Mouse (Mus musculus) testis, adult 2 months (tissue): ENCODE measurements around the gene Cib1. TPM values are rescaled to one million over a fixed set of nuclear protein-coding genes. Genes with fewer than 3 reads are reported as not detected.

Experiments used
- H3K27ac ChIP-seq: fragments of 200-500 bp; 2 replicates; pipeline ENCODE4 v1.5.1; 2012; ENCODE audit warnings: low read depth, low read length; ENCODE audit not compliant: control insufficient read depth, insufficient read depth
- H3K27me3 ChIP-seq: fragments of 200-500 bp; 2 replicates; pipeline ENCODE4 v1.6.1; 2012; ENCODE audit warnings: mild to moderate bottlenecking, low read length, moderate library complexity; ENCODE audit not compliant: control insufficient read depth, insufficient read depth
- H3K36me3 ChIP-seq: fragments of 200-500 bp; 2 replicates; pipeline ENCODE4 v1.6.1; 2012; ENCODE audit warnings: mild to moderate bottlenecking, low read length; ENCODE audit not compliant: control insufficient read depth, insufficient read depth
- H3K4me1 ChIP-seq: fragments of 200-500 bp; 2 replicates; pipeline ENCODE4 v1.6.1; 2012; ENCODE audit warnings: low read length; ENCODE audit not compliant: control insufficient read depth, insufficient read depth
- H3K4me3 ChIP-seq: fragments of 200-500 bp; 2 replicates; pipeline ENCODE4 v1.5.1; 2012; ENCODE audit warnings: low read depth, mild to moderate bottlenecking, low read length, moderate library complexity, mixed read lengths; ENCODE audit not compliant: control insufficient read depth
- CTCF ChIP-seq: fragments of 200-500 bp; IDR thresholded peaks from 2 replicates; pipeline ENCODE4 v1.5.1; 2012; ENCODE audit warnings: low read depth, mild to moderate bottlenecking, inconsistent platforms, low read length, moderate library complexity; ENCODE audit not compliant: control insufficient read depth, insufficient read depth, insufficient replicate concordance
- POLR2A ChIP-seq: fragments of 200-500 bp; IDR thresholded peaks from 2 replicates; pipeline ENCODE4 v1.6.1; 2012; ENCODE audit warnings: low read depth, mild to moderate bottlenecking, inconsistent platforms, low read length, moderate library complexity; ENCODE audit not compliant: control insufficient read depth
- polyA plus RNA-seq: library from polyadenylated mRNA; depleted of rRNA; stranded (reverse); fragments of >200 nt; gene quantifications from 2 replicates; pipeline ENCODE4 v1.2.3, GENCODE M21; 2012

Cib1 gene
- polyA plus RNA-seq, 1 experiment, result 411 TPM

DNA sequence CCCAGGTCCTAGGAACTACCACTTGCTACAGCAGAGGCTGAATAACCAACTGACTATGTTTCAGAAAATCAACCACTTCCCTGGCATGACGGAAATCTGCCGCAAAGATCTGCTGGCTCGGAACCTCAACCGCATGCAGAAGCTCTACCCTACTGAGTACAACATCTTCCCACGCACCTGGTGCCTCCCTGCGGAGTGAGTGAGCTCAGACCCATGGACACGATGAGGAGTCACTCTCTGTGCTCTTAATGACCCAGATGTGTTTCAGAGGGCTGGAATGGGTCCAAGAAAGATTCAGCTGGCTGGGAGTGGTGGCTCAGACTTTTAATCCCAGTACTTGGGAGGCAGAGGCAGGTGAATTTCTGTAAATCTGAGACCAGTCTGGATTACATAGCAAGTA lies 19.8 kb upstream of the Cib1 start:
- H3K27me3 ChIP-seq, result no peaks in the 10 kb centered on the region
- no peak overlapping the region for H3K27ac ChIP-seq
- H3K4me1 ChIP-seq, result no peaks in the 10 kb centered on the region
- H3K4me3 ChIP-seq, result no peak overlapping the region
- H3K36me3 ChIP-seq, result no peaks in the 10 kb centered on the region; the same call in 1 of the 2 replicates
- TF ChIP-seq POLR2A (no peak), CTCF (no peak)

DNA sequence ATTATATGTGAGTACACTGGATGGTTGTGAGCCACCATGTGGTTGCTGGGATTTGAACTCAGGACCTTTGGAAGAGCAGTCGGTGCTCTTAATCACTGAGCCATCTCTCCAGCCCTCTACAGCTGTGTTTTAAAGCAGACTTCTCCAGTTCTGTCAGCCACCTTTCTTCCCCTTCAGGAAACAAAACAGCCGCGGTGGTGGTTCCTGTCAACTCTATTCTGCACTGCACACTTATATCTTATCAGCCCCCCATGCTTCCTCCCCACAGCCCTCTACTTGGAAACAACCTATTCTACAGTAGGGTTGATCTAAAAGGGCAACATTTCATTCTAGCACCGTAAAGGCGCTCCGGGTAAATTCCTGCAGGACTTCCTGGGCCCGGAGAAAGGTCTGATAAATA lies 14.2 kb upstream of the Cib1 start:
- Histone ChIP-seq H3K27me3 (no peaks in the 10 kb centered on the region), H3K4me3 (peak overlapping the region; percentile 93), H3K36me3 (no peaks in the 10 kb centered on the region; the same call in 1 of the 2 replicates), H3K27ac (no peak overlapping the region), H3K4me1 (no peaks in the 10 kb centered on the region; the same call in 1 of the 2 replicates)
- TF ChIP-seq POLR2A (no peak), CTCF (no peak)

DNA sequence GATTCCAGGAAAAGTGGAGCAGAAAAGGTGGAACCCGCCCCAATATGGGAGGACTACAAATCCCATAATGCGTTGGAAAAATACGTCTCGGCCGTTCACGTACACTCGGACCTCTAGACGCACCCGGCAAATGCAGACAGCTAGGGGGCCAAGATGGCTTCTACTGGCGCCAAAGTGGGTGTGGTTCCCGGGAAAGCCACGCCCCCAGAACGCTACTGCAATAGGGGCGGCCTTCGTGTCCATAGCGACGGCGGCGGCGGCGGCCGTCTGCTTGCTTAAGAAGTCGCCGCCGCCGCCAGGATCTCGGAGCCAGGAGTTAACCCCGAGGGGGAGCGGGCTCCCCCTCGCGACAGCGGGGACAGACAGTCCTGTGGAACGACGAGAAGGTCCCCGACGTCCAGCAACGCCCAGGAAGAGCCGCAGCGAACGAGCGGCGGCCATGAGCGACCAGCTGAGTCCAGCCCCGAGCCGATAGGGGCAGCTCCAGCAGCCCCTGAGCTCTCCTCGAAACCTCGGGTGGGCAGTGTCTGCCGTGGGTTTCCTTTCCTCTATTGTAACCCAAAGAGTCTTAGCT lies 13.6 kb upstream of the Cib1 start, which contains the start of gene Ttll13:
Ttll13 (plus strand) TSS at position 229 of the 574 bp plus-strand sequence.
- Histone ChIP-seq H3K27me3 (no peaks in the 10 kb centered on the region), H3K36me3 (no peaks in the 10 kb centered on the region; the same call in 1 of the 2 replicates), H3K4me3 (peak within 1 kb of the TSS; percentile 93), H3K27ac (peak within 1 kb of the TSS; percentile 91), H3K4me1 (no peaks in the 10 kb centered on the region; the same call in 1 of the 2 replicates)
- TF ChIP-seq POLR2A (peak; percentile 64), CTCF (peak; percentile 14; the same call in 1 of the 2 replicates)

DNA sequence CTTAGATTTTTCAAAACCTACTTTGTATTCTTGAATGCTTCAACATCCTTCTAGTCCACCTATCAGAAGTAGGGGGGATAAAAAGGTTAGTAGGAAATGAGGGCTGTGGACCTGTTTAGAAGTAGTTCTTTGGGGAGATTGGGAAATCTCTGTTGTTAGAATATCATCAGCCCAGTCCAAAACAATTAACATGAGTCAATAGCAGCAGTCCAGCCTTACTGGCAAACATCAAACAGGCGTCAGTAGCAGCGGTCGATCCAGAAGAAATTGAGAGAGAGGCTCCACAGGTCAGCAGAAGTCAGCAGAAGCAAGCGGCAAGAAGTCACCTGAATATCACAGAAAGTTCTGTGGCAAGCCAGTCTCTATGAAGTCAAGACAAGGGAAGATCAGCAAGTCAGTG lies 12.2 kb upstream of the Cib1 start:
- peak overlapping the region; percentile 23; the same call in 1 of the 2 replicates for H3K4me3 ChIP-seq
- no peak overlapping the region for H3K27ac ChIP-seq
- no peaks in the 10 kb centered on the region; the same call in 1 of the 2 replicates for H3K36me3 ChIP-seq
- no peak for TF ChIP-seq POLR2A
- TF ChIP-seq CTCF, result no peak
- no peaks in the 10 kb centered on the region; the same call in 1 of the 2 replicates for H3K4me1 ChIP-seq
- H3K27me3 ChIP-seq, result no peaks in the 10 kb centered on the region

DNA sequence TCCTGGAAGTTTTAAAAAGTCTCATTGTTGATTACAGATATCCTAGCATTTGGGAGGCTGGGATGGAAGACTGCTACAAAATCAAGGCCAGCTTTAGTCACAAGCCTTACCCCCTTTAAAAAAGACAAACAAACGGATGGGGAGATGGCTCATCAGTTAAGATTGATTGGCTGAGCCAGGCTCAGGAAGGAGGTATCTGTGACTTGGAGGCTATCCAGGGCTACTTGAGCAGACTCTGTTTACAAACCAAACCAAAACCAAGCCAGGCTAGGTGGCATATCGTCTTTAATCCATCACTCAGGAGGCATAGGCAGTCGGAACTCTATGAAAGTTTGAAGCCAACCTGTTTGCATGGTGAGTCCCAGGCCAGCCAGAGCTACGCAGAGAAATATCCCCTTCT lies 9.0 kb upstream of the Cib1 start:
- no peaks in the 10 kb centered on the region; the same call in 1 of the 2 replicates for H3K4me1 ChIP-seq
- H3K27ac ChIP-seq, result no peak overlapping the region
- TF ChIP-seq CTCF (no peak), POLR2A (no peak)
- no peak overlapping the region for H3K4me3 ChIP-seq
- H3K27me3 ChIP-seq, result no peaks in the 10 kb centered on the region
- H3K36me3 ChIP-seq, result no peaks in the 10 kb centered on the region

DNA sequence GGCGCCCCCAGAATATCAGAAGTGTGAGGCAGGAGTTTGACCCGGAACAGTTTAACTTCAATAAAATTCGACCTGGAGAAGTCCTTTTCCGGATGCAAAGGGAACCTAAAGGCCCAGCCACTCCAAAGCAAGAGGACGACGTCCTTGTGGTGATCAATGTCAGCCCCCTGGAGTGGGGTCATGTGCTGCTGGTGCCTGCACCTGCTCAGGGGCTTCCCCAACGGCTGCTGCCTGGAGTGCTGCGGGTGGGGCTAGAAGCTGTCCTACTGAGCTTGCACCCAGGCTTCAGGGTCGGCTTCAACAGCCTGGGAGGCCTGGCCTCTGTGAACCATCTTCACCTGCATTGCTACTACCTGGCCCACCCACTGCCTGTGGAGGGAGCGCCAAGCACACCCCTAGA lies 5.9 kb upstream of the Cib1 start:
- H3K4me3 ChIP-seq, result no peak overlapping the region
- H3K27me3 ChIP-seq, result no peaks in the 10 kb centered on the region
- TF ChIP-seq POLR2A, result no peak
- no peak for TF ChIP-seq CTCF
- no peak overlapping the region for H3K27ac ChIP-seq
- no peaks in the 10 kb centered on the region; the same call in 1 of the 2 replicates for H3K36me3 ChIP-seq
- H3K4me1 ChIP-seq, result peaks cover 4% of the 10 kb centered on the region

DNA sequence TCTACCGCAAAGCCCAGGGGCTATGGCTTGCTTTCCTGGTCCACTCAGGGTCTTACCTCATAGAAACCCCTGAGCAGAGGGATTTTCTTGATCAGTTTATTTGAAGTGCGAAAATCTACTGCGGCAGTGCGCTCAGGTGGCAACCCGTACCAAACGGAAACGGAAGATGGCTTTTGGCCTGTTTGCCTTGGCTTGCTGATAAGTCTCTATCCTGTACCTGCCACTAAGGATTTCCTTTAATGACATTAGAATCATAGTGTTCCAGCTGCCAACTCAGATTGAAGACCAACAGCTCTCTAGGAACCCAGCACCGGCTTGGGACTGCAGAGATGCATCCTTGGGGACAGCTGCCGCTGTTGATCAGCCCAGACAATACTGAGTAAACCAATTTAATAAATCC lies 1.2 kb upstream of the Cib1 start:
- no peaks in the 10 kb centered on the region; the same call in 1 of the 2 replicates for H3K36me3 ChIP-seq
- H3K4me3 ChIP-seq, result no peak overlapping the region
- TF ChIP-seq POLR2A (no peak), CTCF (no peak)
- peaks cover 8% of the 10 kb centered on the region for H3K4me1 ChIP-seq
- H3K27me3 ChIP-seq, result no peaks in the 10 kb centered on the region
- H3K27ac ChIP-seq, result no peak overlapping the region
